Mouse (Mus musculus) urinary bladder, postnatal 10 days (tissue): Measurements from ENCODE around the gene Trip4.

Source experiments
- DNase-seq: peaks from one replicate; pipeline ENCODE4 v3.0.0; 2022; ENCODE audit warnings: low spot score

Gene Trip4

GRCm38 (mm10) chr9:65834628-65835354 is 73.8 kb downstream of the Trip4 start:
- no peak for DNase-seq

GRCm38 (mm10) chr9:65833640-65834039 is 75.0 kb downstream of the Trip4 start:
- DNase-seq = no peak

GRCm38 (mm10) chr9:65833230-65833629 is 75.4 kb downstream of the Trip4 start:
- DNase-seq = no peak

GRCm38 (mm10) chr9:65832041-65832440 is 76.6 kb downstream of the Trip4 start:
- DNase-seq = no peak

- no peak for DNase-seq
Observed at GRCm38 (mm10) chr9:65831164-65831563, 77.4 kb downstream of the Trip4 start.

GRCm38 (mm10) chr9:65830255-65830654 is 78.3 kb downstream of the Trip4 start:
- DNase-seq = no peak

GRCm38 (mm10) chr9:65829410-65829809 is 79.2 kb downstream of the Trip4 start:
- DNase-seq = no peak

GRCm38 (mm10) chr9:65828511-65828910 is 80.1 kb downstream of the Trip4 start:
- DNase-seq = no peak

GRCm38 (mm10) chr9:65828016-65828403 is 80.6 kb downstream of the Trip4 start:
- DNase-seq = no peak

- peak; percentile 92 for DNase-seq
Observed at GRCm38 (mm10) chr9:65827344-65828015, 81.1 kb downstream of the Trip4 start, which contains the start of gene Zfp609. TSS of gene Zfp609 (minus strand) at chr9:65827564.

GRCm38 (mm10) chr9:65826588-65827343 is 81.8 kb downstream of the Trip4 start:
- DNase-seq = no peak

GRCm38 (mm10) chr9:65826226-65826587 is 82.4 kb downstream of the Trip4 start:
- DNase-seq = no peak

- DNase-seq = no peak
Observed at GRCm38 (mm10) chr9:65823716-65824462, 84.7 kb downstream of the Trip4 start.

GRCm38 (mm10) chr9:65822011-65822410 is 86.6 kb downstream of the Trip4 start:
- no peak for DNase-seq

GRCm38 (mm10) chr9:65820301-65820700 is 88.3 kb downstream of the Trip4 start:
- no peak for DNase-seq

- DNase-seq = no peak
Observed at GRCm38 (mm10) chr9:65818402-65818801, 90.2 kb downstream of the Trip4 start.

GRCm38 (mm10) chr9:65812841-65813240 is 95.8 kb downstream of the Trip4 start:
- no peak for DNase-seq

- DNase-seq = no peak
Observed at GRCm38 (mm10) chr9:65811784-65812183, 96.8 kb downstream of the Trip4 start.

GRCm38 (mm10) chr9:65807818-65808217 is 100.8 kb downstream of the Trip4 start:
- no peak for DNase-seq

GRCm38 (mm10) chr9:65807251-65807650 is 101.3 kb downstream of the Trip4 start:
- DNase-seq = no peak

- no peak for DNase-seq
Observed at GRCm38 (mm10) chr9:65799770-65800169, 108.8 kb downstream of the Trip4 start.

GRCm38 (mm10) chr9:65795651-65796050 is 112.9 kb downstream of the Trip4 start:
- no peak for DNase-seq
